Mouse (Mus musculus): ENCODE results near the gene Spg7. TPM values are rescaled to one million over a fixed set of nuclear protein-coding genes. Genes with fewer than 3 reads are reported as not detected.

Gene Spg7
- polyA plus RNA-seq, 1 experiment from 2014 or later = 48.2 TPM

GRCm38 (mm10) chr8:123065214-123066100 is 2.7 kb downstream of the Spg7 start:
- Histone ChIP-seq H3K36me3 (no peaks in the 10 kb centered on the region), H3K9ac (peak overlapping the region; percentile 92), H3K27me3 (replicated peaks) (no peaks in the 10 kb centered on the region), H3K4me1 (peaks cover 16% of the 10 kb centered on the region), H3K4me3 (replicated peaks) (peak overlapping the region; percentile 96), H3K4me2 (peak overlapping the region; percentile 75), H3K9me3 (no peaks in the 10 kb centered on the region), H3K27ac (peak overlapping the region; percentile 86)
- peak; percentile 97 for ATAC-seq (ENCODE audit: insufficient read depth, low FRiP score, low read depth)
- WGBS = under 1% methylated on average over 83 of the region's 84 CpGs

GRCm38 (mm10) chr8:123066101-123066683 is 3.5 kb downstream of the Spg7 start:
- Histone ChIP-seq H3K36me3 (no peaks in the 10 kb centered on the region), H3K4me3 (replicated peaks) (peak overlapping the region; percentile 96), H3K4me2 (peak overlapping the region; percentile 75), H3K9me3 (no peaks in the 10 kb centered on the region), H3K4me1 (peaks cover 16% of the 10 kb centered on the region), H3K27me3 (replicated peaks) (no peaks in the 10 kb centered on the region), H3K27ac (peak overlapping the region; percentile 86), H3K9ac (peak overlapping the region; percentile 92)
- WGBS = 35% methylated on average over 7 of the region's 7 CpGs
- ATAC-seq (ENCODE audit: insufficient read depth, low FRiP score, low read depth) = no peak

- no peak for ATAC-seq (ENCODE audit: insufficient read depth, low FRiP score, low read depth)
- no peaks in the 10 kb centered on the region for H3K27me3 ChIP-seq (replicated peaks)
- no peak overlapping the region for H3K27ac ChIP-seq
- H3K4me2 ChIP-seq = no peak overlapping the region
- WGBS = 65% methylated on average over 4 of the region's 4 CpGs
- H3K9me3 ChIP-seq = no peaks in the 10 kb centered on the region
- H3K9ac ChIP-seq = no peak overlapping the region
- peaks cover 23% of the 10 kb centered on the region; the same call in 1 of the 2 replicates for H3K36me3 ChIP-seq
- peaks cover 10% of the 10 kb centered on the region for H3K4me1 ChIP-seq
- no peak overlapping the region for H3K4me3 ChIP-seq (replicated peaks)
These were observed 8.4 kb downstream of the Spg7 start for GRCm38 (mm10) chr8:123071176-123071575.

GRCm38 (mm10) chr8:123077213-123077612 is 14.5 kb downstream of the Spg7 start:
- H3K4me3 ChIP-seq (replicated peaks) = no peak overlapping the region
- H3K9me3 ChIP-seq = no peaks in the 10 kb centered on the region
- ATAC-seq (ENCODE audit: insufficient read depth, low FRiP score, low read depth) = no peak
- no peak overlapping the region for H3K4me2 ChIP-seq
- peaks cover 41% of the 10 kb centered on the region for H3K36me3 ChIP-seq
- H3K27me3 ChIP-seq (replicated peaks) = no peaks in the 10 kb centered on the region
- H3K4me1 ChIP-seq = no peaks in the 10 kb centered on the region
- H3K9ac ChIP-seq = no peak overlapping the region
- H3K27ac ChIP-seq = no peak overlapping the region
- WGBS = 85% methylated on average over 6 of the region's 6 CpGs

GRCm38 (mm10) chr8:123082993-123083392 is 20.3 kb downstream of the Spg7 start:
- H3K9ac ChIP-seq = no peak overlapping the region
- ATAC-seq (ENCODE audit: insufficient read depth, low FRiP score, low read depth) = no peak
- no peak overlapping the region for H3K4me3 ChIP-seq (replicated peaks)
- H3K4me1 ChIP-seq = no peaks in the 10 kb centered on the region
- H3K27ac ChIP-seq = no peak overlapping the region
- no peak overlapping the region for H3K4me2 ChIP-seq
- peaks cover 33% of the 10 kb centered on the region for H3K36me3 ChIP-seq
- no peaks in the 10 kb centered on the region for H3K9me3 ChIP-seq
- H3K27me3 ChIP-seq (replicated peaks) = no peaks in the 10 kb centered on the region
- 74% methylated on average over 6 of the region's 6 CpGs for WGBS

- 88% methylated on average over 12 of the region's 12 CpGs for WGBS
These were observed 20.9 kb downstream of the Spg7 start for GRCm38 (mm10) chr8:123083610-123084009.

GRCm38 (mm10) chr8:123087289-123087688 is 24.5 kb downstream of the Spg7 start:
- Histone ChIP-seq H3K4me3 (replicated peaks) (no peak overlapping the region), H3K9ac (no peak overlapping the region), H3K36me3 (peaks cover 61% of the 10 kb centered on the region), H3K4me1 (no peaks in the 10 kb centered on the region), H3K9me3 (no peaks in the 10 kb centered on the region), H3K27me3 (replicated peaks) (no peaks in the 10 kb centered on the region), H3K4me2 (no peak overlapping the region), H3K27ac (no peak overlapping the region)
- 82% methylated on average over 9 of the region's 9 CpGs for WGBS
- ATAC-seq (ENCODE audit: insufficient read depth, low FRiP score, low read depth) = no peak

More at GRCm38 (mm10) chr8:123083610-123084009, 20.9 kb downstream of the Spg7 start:
- H3K27me3 ChIP-seq (replicated peaks) = no peaks in the 10 kb centered on the region
- no peak for ATAC-seq (ENCODE audit: insufficient read depth, low FRiP score, low read depth)
- no peak overlapping the region for H3K4me3 ChIP-seq (replicated peaks)
- no peaks in the 10 kb centered on the region for H3K4me1 ChIP-seq
- no peak overlapping the region for H3K4me2 ChIP-seq
- H3K36me3 ChIP-seq = peaks cover 34% of the 10 kb centered on the region
- H3K9me3 ChIP-seq = no peaks in the 10 kb centered on the region
- H3K27ac ChIP-seq = no peak overlapping the region
- no peak overlapping the region for H3K9ac ChIP-seq

- no peak for ATAC-seq (ENCODE audit: insufficient read depth, low FRiP score, low read depth)
- Histone ChIP-seq H3K4me3 (replicated peaks) (no peak overlapping the region), H3K9me3 (no peaks in the 10 kb centered on the region), H3K36me3 (peaks cover 30% of the 10 kb centered on the region), H3K27ac (no peak overlapping the region), H3K9ac (no peak overlapping the region), H3K4me2 (no peak overlapping the region), H3K4me1 (no peaks in the 10 kb centered on the region), H3K27me3 (replicated peaks) (no peaks in the 10 kb centered on the region)
- 86% methylated on average over 11 of the region's 11 CpGs for WGBS
These were observed 34.5 kb downstream of the Spg7 start for GRCm38 (mm10) chr8:123097216-123097615.

- ATAC-seq (ENCODE audit: insufficient read depth, low FRiP score, low read depth) = no peak
- no peak overlapping the region for H3K9ac ChIP-seq
- no peak overlapping the region for H3K27ac ChIP-seq
- WGBS = 82% methylated on average over 12 of the region's 12 CpGs
- H3K27me3 ChIP-seq (replicated peaks) = no peaks in the 10 kb centered on the region
- H3K4me1 ChIP-seq = no peaks in the 10 kb centered on the region
- peaks cover 29% of the 10 kb centered on the region for H3K36me3 ChIP-seq
- H3K9me3 ChIP-seq = no peaks in the 10 kb centered on the region
- no peak overlapping the region for H3K4me3 ChIP-seq (replicated peaks)
- H3K4me2 ChIP-seq = no peak overlapping the region
These were observed 35.2 kb downstream of the Spg7 start for GRCm38 (mm10) chr8:123097786-123098584.

- Histone ChIP-seq H3K27me3 (replicated peaks) (no peaks in the 10 kb centered on the region), H3K4me1 (peaks cover 8% of the 10 kb centered on the region), H3K36me3 (peaks cover 28% of the 10 kb centered on the region), H3K4me2 (no peak overlapping the region), H3K4me3 (replicated peaks) (no peak overlapping the region), H3K27ac (peak overlapping the region; percentile 59), H3K9me3 (no peaks in the 10 kb centered on the region), H3K9ac (no peak overlapping the region)
- WGBS = 59% methylated on average over 8 of the region's 8 CpGs
- no peak for ATAC-seq (ENCODE audit: insufficient read depth, low FRiP score, low read depth)
These were observed 37.5 kb downstream of the Spg7 start for GRCm38 (mm10) chr8:123100288-123100687.

- WGBS = 66% methylated on average over 4 of the region's 4 CpGs
- H3K4me2 ChIP-seq = peak overlapping the region; percentile 77; the same call in 1 of the 2 replicates
These were observed 38.5 kb downstream of the Spg7 start for GRCm38 (mm10) chr8:123101244-123101643.

More at GRCm38 (mm10) chr8:123101244-123101643, 38.5 kb downstream of the Spg7 start:
- peaks cover 29% of the 10 kb centered on the region; the same call in 1 of the 2 replicates for H3K36me3 ChIP-seq
- no peaks in the 10 kb centered on the region for H3K9me3 ChIP-seq
- no peak overlapping the region for H3K27ac ChIP-seq
- no peaks in the 10 kb centered on the region for H3K27me3 ChIP-seq (replicated peaks)
- ATAC-seq (ENCODE audit: insufficient read depth, low FRiP score, low read depth) = no peak
- H3K4me1 ChIP-seq = peaks cover 8% of the 10 kb centered on the region
- no peak overlapping the region for H3K9ac ChIP-seq
- no peak overlapping the region for H3K4me3 ChIP-seq (replicated peaks)
